Mouse (Mus musculus) forebrain, embryonic 16.5 days (tissue): ENCODE data around the gene Gatd1. TPM values are rescaled to one million over a fixed set of nuclear protein-coding genes. Genes with fewer than 3 reads are reported as not detected.

ENCODE experiments used
- ATAC-seq: fragments of 200-750 bp; cut with Nextera tagmentation; 2 replicates; pipeline ENCODE4 v1.8.0; 2017; ENCODE audit warnings: mild to moderate bottlenecking, moderate library complexity
- H3K27ac ChIP-seq: fragments of 300-500 bp; sonication (generic); 2 replicates; pipeline ENCODE4 v1.5.1; 2014; ENCODE audit warnings: low read length, control low read depth
- H3K27me3 ChIP-seq: fragments of 300-500 bp; sonication (generic); replicated peaks from 2 replicates; pipeline ENCODE4 v1.6.1; 2014; ENCODE audit warnings: low read length; ENCODE audit not compliant: control insufficient read depth, insufficient read depth
- H3K36me3 ChIP-seq: fragments of 300-500 bp; sonication (generic); 2 replicates; pipeline ENCODE4 v1.6.1; 2014; ENCODE audit not compliant: control insufficient read depth, insufficient read depth
- H3K4me1 ChIP-seq: fragments of 300-500 bp; sonication (generic); replicated peaks from 2 replicates; pipeline ENCODE4 v1.6.1; 2014; ENCODE audit warnings: low read length; ENCODE audit not compliant: control insufficient read depth, insufficient read depth
- H3K4me2 ChIP-seq: fragments of 300-500 bp; sonication (generic); 2 replicates; pipeline ENCODE4 v1.6.1; 2014; ENCODE audit warnings: mild to moderate bottlenecking, low read length, control low read depth
- H3K4me3 ChIP-seq: fragments of 300-500 bp; sonication (generic); replicated peaks from 2 replicates; pipeline ENCODE4 v1.5.1; 2014; ENCODE audit warnings: mild to moderate bottlenecking, low read length, control low read depth
- H3K9ac ChIP-seq: fragments of 300-500 bp; sonication (generic); replicated peaks from 2 replicates; pipeline ENCODE4 v1.6.1; 2014; ENCODE audit warnings: low read depth, low read length, control low read depth
- H3K9me3 ChIP-seq: fragments of 300-500 bp; sonication (generic); 2 replicates; pipeline ENCODE4 v1.6.1; 2016; ENCODE audit warnings: low read length; ENCODE audit not compliant: control insufficient read depth
- WGBS: fragments of 180-500 bp; shearing (Covaris S2); extraction: QIAGEN DNeasy Blood & Tissue Kit; methylation state at CpG from one replicate; pipeline ENCODE4 v1.1.7; 2014; 5-methylcytosine and 5-hydroxymethylcytosine counted together
- polyA plus RNA-seq: library from polyadenylated mRNA; unstranded; fragments of >200 nt; fragmentation: Nextera tagmentation; extraction: Ambion mirVana; gene quantifications from 2 replicates; pipeline ENCODE4 v1.2.1, GENCODE M21; 2015

The Gatd1 gene
- polyA plus RNA-seq, 1 experiment from 2014 or later, result 65.9 TPM

GRCm38 (mm10) chr7:141395348-141395747 lies 18.6 kb downstream of the Gatd1 start:
- Histone ChIP-seq H3K4me2 (no peak overlapping the region), H3K36me3 (peaks cover 11% of the 10 kb centered on the region; the same call in 1 of the 2 replicates), H3K9ac (no peak overlapping the region), H3K9me3 (no peaks in the 10 kb centered on the region), H3K4me1 (peaks cover 13% of the 10 kb centered on the region), H3K27me3 (no peaks in the 10 kb centered on the region), H3K4me3 (no peak overlapping the region), H3K27ac (no peak overlapping the region)
- ATAC-seq, result no peak
- 84% methylated on average over 1 of the region's 1 CpGs for WGBS

- no peak overlapping the region for H3K4me2 ChIP-seq
- no peak overlapping the region for H3K4me3 ChIP-seq
- ATAC-seq, result no peak
- WGBS, result 15% methylated on average over 6 of the region's 6 CpGs
- H3K27me3 ChIP-seq, result no peaks in the 10 kb centered on the region
- H3K27ac ChIP-seq, result no peak overlapping the region
- no peak overlapping the region for H3K9ac ChIP-seq
- peaks cover 13% of the 10 kb centered on the region for H3K4me1 ChIP-seq
- no peaks in the 10 kb centered on the region for H3K9me3 ChIP-seq
- peaks cover 10% of the 10 kb centered on the region; the same call in 1 of the 2 replicates for H3K36me3 ChIP-seq
Observed at GRCm38 (mm10) chr7:141394771-141395170, 19.2 kb downstream of the Gatd1 start.

GRCm38 (mm10) chr7:141394158-141394557 lies 19.8 kb downstream of the Gatd1 start:
- H3K4me2 ChIP-seq, result no peak overlapping the region
- no peaks in the 10 kb centered on the region for H3K27me3 ChIP-seq
- peaks cover 13% of the 10 kb centered on the region for H3K4me1 ChIP-seq
- no peak for ATAC-seq
- H3K9me3 ChIP-seq, result no peaks in the 10 kb centered on the region
- no peak overlapping the region for H3K4me3 ChIP-seq
- no peak overlapping the region for H3K9ac ChIP-seq
- H3K36me3 ChIP-seq, result peaks cover 8% of the 10 kb centered on the region; the same call in 1 of the 2 replicates
- WGBS, result 91% methylated on average over 7 of the region's 7 CpGs
- H3K27ac ChIP-seq, result no peak overlapping the region

DNA sequence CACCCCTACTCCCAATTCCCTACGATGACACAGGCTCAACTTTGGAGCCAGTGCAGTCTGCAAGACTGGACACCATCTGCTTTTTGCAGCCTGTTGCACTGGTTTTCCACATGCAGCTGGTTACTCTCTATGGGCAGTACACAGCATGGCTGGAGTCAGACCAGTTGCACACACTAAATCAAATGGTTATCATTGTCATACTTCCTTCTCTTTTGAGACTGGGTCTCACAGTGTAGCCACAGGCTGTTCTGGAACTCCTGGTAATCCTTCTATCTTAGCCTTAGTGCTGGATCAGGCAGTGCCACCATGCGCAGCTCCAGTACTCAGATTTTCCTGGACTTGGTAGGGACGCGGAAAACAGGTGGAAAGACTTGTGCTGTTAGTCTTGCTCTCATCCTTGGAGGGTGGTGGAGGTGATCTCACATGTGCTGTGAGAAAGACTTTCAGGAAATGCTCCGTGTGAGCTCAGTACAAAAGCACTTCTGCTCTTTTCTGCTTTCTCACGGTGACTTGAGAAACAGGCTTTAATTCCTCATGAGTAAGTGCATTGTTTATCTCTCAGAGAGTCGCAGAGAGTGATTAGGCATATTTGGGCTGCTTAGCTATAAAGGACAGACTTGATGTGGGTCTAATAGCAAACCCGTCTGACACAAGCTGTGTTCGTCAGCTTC lies 21.2 kb downstream of the Gatd1 start:
- Histone ChIP-seq H3K9me3 (no peaks in the 10 kb centered on the region), H3K4me1 (peaks cover 13% of the 10 kb centered on the region), H3K36me3 (peaks cover 4% of the 10 kb centered on the region; the same call in 1 of the 2 replicates), H3K4me2 (peak overlapping the region; percentile 97), H3K9ac (peak overlapping the region; percentile 87), H3K27ac (no peak overlapping the region), H3K4me3 (peak overlapping the region; percentile 79), H3K27me3 (no peaks in the 10 kb centered on the region)
- WGBS, result 12% methylated on average over 9 of the region's 9 CpGs
- ATAC-seq, result no peak; the same call in 1 of the 2 replicates

DNA sequence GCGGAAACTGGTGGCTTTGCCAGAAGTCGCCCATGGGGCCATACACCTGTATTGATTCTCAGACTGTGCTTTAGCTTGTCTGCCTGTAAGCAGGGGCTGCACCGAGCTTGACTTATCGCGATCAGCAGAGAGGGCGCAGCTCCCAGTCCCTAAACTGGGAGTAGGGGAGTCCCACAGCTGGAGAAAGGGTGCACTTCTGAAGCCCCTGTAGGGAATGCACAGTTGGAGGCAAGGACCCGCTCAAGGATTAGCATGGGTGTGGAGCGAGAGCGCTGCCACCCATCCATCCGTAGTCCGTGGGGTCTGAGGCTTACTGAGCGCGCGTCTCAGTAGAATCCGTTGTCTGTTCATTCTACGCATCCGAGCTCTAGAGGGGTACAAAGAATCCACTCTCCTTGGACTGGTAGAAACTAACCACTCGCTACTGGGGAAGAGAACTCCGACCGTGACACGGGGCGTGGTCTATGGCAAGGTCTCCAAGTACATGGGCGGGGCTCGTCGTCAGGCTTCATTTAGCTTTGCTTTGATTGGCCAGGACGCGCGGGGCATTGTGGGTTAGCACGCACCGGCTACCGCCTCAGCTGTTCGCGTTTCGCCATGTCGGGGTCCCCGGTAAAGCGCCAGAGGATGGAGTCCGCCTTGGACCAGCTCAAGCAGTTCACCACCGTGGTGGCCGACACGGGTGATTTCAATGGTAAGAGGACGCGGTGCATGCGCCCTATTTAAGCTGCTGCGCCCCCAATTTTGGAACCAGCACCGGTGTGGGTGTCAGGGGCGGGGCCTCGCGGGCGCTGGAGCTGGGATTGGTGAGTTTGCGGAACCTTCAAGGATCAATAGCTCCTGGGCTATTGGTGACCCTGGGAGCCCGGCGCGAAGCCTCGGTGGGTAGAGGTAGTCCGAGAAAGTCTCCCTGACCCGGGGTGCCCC lies 22.0 kb downstream of the Gatd1 start, which contains the start of gene Taldo1:
Gene Taldo1 (plus strand): TSS at position 575 of the 927 bp plus-strand sequence.
- under 1% methylated on average over 57 of the region's 57 CpGs for WGBS

DNA sequence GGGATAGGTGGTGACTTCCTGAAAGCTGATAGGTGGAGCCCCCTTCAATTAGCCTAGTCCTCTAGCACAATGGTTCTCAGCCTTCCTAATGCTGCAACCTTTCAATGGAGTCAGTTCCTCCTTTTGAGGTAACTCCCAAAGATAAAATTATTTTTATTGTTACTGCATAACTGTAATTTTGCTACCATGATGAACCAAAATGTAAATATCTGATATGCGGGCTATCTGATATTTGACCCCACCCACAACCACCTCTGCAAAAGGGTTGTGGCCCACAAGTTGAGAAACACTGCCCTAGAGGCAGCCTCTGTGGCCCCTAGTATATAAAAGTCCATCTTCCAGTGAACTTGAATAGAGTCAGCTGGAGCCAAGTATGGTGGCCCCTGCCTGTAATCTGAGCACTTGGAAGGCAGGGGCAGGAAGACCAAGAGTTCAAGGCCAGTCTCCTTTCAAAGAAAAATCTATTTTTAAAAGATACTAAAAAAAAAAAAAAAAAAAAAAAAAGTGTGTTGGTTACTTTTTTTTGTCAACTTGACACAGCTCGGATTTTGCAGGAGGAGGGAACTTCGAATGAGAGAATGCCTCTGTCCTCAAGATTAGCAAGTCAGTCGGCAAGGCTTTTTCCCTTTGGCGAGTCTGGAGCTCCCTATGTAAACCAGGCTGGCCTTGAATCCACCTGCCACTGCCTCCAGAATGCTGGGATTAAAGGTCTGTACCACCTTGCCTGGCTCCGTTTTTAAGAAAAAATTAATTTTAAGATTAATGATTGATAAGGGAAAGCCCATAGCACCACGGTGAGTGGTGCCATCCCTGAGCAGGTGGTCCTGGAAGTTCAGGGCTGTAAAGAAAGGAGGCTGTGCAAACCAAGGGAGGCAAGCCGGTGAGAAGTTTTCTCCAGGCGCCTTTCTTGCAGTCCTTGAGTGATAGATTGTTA lies 23.3 kb downstream of the Gatd1 start:
- WGBS, result 63% methylated on average over 9 of the region's 9 CpGs
- H3K9me3 ChIP-seq, result no peaks in the 10 kb centered on the region
- ATAC-seq, result no peak
- no peak overlapping the region for H3K27ac ChIP-seq
- H3K4me2 ChIP-seq, result no peak overlapping the region
- peaks cover 13% of the 10 kb centered on the region for H3K4me1 ChIP-seq
- H3K4me3 ChIP-seq, result no peak overlapping the region
- no peaks in the 10 kb centered on the region for H3K27me3 ChIP-seq
- no peak overlapping the region for H3K9ac ChIP-seq
- no peaks in the 10 kb centered on the region for H3K36me3 ChIP-seq

More for the DNA sequence above, 22.0 kb downstream of the Gatd1 start, which contains the start of gene Taldo1:
- Histone ChIP-seq H3K27ac (peak within 1 kb of the TSS; percentile 76), H3K27me3 (no peaks in the 10 kb centered on the region), H3K9ac (peak within 1 kb of the TSS; percentile 87), H3K36me3 (peaks cover 4% of the 10 kb centered on the region; the same call in 1 of the 2 replicates), H3K4me2 (peak within 1 kb of the TSS; percentile 97), H3K4me3 (peak within 1 kb of the TSS; percentile 79), H3K4me1 (peaks cover 13% of the 10 kb centered on the region), H3K9me3 (no peaks in the 10 kb centered on the region)
- peak; percentile 97 for ATAC-seq

DNA sequence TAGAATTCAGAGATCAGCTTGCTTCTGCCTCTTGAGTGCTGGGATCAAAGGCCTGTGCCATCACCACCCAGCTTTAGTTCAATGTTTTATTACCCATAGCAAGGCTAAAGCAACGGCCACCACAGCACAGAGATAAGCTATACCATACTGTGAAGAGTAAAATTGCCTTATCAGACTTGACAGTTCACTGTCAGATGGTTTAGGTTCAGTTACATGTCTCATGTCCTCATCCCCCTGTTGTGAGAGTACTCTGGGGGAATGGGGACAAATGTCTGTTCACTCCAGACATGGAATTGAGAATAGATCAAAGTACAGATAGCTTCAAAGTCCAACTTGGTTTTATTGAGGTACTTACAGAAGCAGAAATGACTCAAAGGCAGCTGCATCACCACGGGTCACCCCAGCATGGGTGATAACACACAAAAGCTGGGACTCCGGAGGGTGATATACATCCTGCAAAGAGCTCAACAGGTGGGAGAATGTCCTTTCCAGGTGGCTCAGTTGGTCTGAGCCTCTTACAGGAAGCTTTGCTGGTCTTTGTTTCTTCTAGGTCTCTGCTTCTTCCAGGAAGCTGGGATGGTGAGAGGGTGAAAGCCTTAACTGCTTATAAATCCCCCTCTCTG lies 25.3 kb downstream of the Gatd1 start:
- Histone ChIP-seq H3K27ac (no peak overlapping the region), H3K4me3 (no peak overlapping the region), H3K9ac (no peak overlapping the region), H3K27me3 (no peaks in the 10 kb centered on the region), H3K4me2 (no peak overlapping the region), H3K36me3 (no peaks in the 10 kb centered on the region), H3K4me1 (peaks cover 13% of the 10 kb centered on the region), H3K9me3 (no peaks in the 10 kb centered on the region)
- WGBS, result 66% methylated on average over 3 of the region's 3 CpGs
- no peak for ATAC-seq

DNA sequence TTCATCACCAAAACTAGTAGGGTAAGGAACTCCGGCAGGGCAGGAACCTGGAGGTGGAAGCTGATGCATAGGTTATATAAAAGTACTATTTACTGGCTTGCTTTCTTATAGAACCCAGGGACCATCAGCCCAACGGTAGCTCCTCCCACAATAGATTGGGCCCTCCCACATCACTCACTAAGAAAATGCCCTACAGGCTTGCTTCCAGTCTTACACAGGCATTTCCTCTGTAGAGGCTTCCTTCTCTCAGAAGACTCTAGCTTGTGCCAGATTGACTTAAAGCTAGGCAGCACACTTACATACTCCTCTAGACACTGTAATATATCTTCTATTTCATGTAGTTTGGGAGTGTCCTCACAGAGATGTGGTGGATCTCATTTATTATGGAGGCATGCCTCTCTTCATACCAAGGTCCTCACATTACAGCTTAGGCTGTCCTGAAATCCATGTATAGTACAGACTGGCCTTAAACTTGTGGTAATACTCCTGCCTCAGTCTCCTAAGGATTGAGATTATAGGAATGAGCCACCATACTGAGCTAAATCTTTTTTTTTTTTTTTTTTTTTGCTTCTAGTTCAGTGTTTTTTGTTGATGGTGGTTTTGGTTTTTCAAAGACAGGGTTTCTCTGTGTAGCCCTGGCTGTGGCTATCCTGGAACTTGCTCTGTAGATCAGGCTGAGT lies 26.0 kb downstream of the Gatd1 start:
- WGBS, result 52% methylated on average over 2 of the region's 2 CpGs
- Histone ChIP-seq H3K4me3 (no peak overlapping the region), H3K27ac (no peak overlapping the region), H3K9ac (no peak overlapping the region), H3K36me3 (no peaks in the 10 kb centered on the region), H3K27me3 (no peaks in the 10 kb centered on the region), H3K4me1 (peaks cover 10% of the 10 kb centered on the region), H3K9me3 (no peaks in the 10 kb centered on the region), H3K4me2 (no peak overlapping the region)
- ATAC-seq, result no peak
